Mouse (Mus musculus) embryonic facial prominence, embryonic 10.5 days (tissue): ENCODE results near the gene Pgm2l1. TPM values are rescaled to one million over a fixed set of nuclear protein-coding genes. Genes with fewer than 3 reads are reported as not detected.

Experiments
- DNase-seq: peaks from one replicate; pipeline ENCODE4 v3.0.0-alpha.2; 2017; ENCODE audit warnings: low spot score
- H3K27ac ChIP-seq: fragments of 300-500 bp; sonication (generic); replicated peaks from 2 replicates; pipeline ENCODE4 v1.5.1; 2016; ENCODE audit warnings: mild to moderate bottlenecking
- H3K27me3 ChIP-seq: fragments of 300-500 bp; sonication (generic); replicated peaks from 2 replicates; pipeline ENCODE4 v1.6.1; 2016; ENCODE audit warnings: low read depth, mild to moderate bottlenecking; ENCODE audit not compliant: poor library complexity, severe bottlenecking
- H3K36me3 ChIP-seq: fragments of 300-500 bp; sonication (generic); replicated peaks from 2 replicates; pipeline ENCODE4 v1.6.1; 2016; ENCODE audit warnings: mild to moderate bottlenecking, moderate library complexity
- H3K4me1 ChIP-seq: fragments of 300-500 bp; sonication (generic); 2 replicates; pipeline ENCODE4 v1.6.1; 2016
- H3K4me3 ChIP-seq: fragments of 300-500 bp; sonication (generic); 2 replicates; pipeline ENCODE4 v1.5.1; 2016; ENCODE audit warnings: mild to moderate bottlenecking, moderate library complexity
- H3K9me3 ChIP-seq: fragments of 300-500 bp; sonication (generic); 2 replicates; pipeline ENCODE4 v1.6.1; 2016; ENCODE audit warnings: mild to moderate bottlenecking
- WGBS: fragments of 180-500 bp; shearing (Covaris S2); methylation state at CpG from one replicate; pipeline ENCODE4 v1.1.7; 2016; 5-methylcytosine and 5-hydroxymethylcytosine counted together
- polyA plus RNA-seq: library from polyadenylated mRNA; unstranded; fragments of >200 nt; fragmentation: Nextera tagmentation; extraction: Ambion mirVana; gene quantifications from 2 replicates; pipeline ENCODE4 v1.2.1, GENCODE M21; 2016

Gene Pgm2l1
- polyA plus RNA-seq, 1 experiment from 2014 or later: 4.4 TPM

- WGBS: 90% methylated on average over 9 of the region's 9 CpGs
- DNase-seq: no peak
Observed at GRCm38 (mm10) chr7:100305894-100306293, 78.7 kb downstream of the Pgm2l1 start.

DNA sequence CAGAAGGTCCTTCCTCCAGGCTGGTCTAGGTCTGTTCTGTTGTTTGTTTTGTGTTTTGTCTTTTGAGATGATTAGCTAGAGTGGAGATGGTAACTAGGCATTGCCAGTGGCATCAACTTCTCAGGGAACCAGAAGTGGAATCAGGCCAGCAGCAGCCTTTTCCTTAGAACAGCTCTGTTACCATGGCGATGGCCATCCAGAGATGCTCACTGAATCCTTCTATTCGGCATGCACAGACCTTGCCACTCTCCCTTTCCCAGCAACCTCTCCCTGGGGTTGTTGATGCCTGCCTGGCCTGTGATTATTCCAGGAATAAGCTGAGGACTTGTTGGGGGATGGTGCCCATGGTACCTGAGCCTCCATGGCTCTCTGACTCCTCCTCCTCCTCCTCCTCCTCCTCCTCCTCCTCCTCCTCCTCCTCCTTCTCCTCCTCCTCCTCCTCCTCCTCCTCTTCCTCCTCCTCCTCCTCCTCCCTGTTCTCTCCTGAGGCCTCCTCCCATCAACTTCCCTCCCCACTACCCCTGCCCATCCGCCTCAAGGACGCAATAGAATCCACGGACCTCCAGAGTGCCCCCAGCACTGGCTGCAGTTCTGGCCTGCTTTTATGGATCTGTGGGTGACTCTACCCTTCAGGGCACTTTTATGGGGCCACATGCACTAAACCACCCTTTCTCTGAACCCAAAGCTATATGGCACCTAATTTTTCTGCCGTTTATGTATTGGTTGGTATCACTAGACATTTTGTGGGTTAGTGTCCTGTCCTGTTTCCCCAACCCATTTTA is 80.9 kb downstream of the Pgm2l1 start:
- H3K27ac ChIP-seq: peak overlapping the region; percentile 26; the same call in 1 of the 2 replicates

More at GRCm38 (mm10) chr7:100305894-100306293, 78.7 kb downstream of the Pgm2l1 start:
- Histone ChIP-seq H3K4me3 (no peak overlapping the region), H3K36me3 (no peaks in the 10 kb centered on the region), H3K27ac (no peak overlapping the region), H3K27me3 (no peaks in the 10 kb centered on the region), H3K4me1 (peaks cover 23% of the 10 kb centered on the region), H3K9me3 (no peaks in the 10 kb centered on the region)

GRCm38 (mm10) chr7:100309216-100309615 is 82.0 kb downstream of the Pgm2l1 start:
- DNase-seq: no peak
- 0 out of 2 replicates have a peak overlapping the region, but pooled peaks have one; percentile 26 for H3K27ac ChIP-seq
- H3K9me3 ChIP-seq: no peaks in the 10 kb centered on the region
- no peaks in the 10 kb centered on the region for H3K36me3 ChIP-seq
- peaks cover 23% of the 10 kb centered on the region for H3K4me1 ChIP-seq
- no peaks in the 10 kb centered on the region for H3K27me3 ChIP-seq
- no peak overlapping the region for H3K4me3 ChIP-seq
- WGBS: 86% methylated on average over 1 of the region's 1 CpGs

More for the DNA sequence above, 80.9 kb downstream of the Pgm2l1 start:
- peaks cover 23% of the 10 kb centered on the region for H3K4me1 ChIP-seq
- no peaks in the 10 kb centered on the region for H3K36me3 ChIP-seq
- 74% methylated on average over 6 of the region's 6 CpGs for whole genome bisulfite sequencing
- no peaks in the 10 kb centered on the region for H3K27me3 ChIP-seq
- no peak overlapping the region for H3K4me3 ChIP-seq
- no peaks in the 10 kb centered on the region for H3K9me3 ChIP-seq
- DNase-seq: no peak

GRCm38 (mm10) chr7:100309679-100310078 is 82.5 kb downstream of the Pgm2l1 start:
- Histone ChIP-seq H3K27ac (peak overlapping the region; percentile 26; the same call in 1 of the 2 replicates), H3K27me3 (no peaks in the 10 kb centered on the region)
- 65% methylated on average over 6 of the region's 6 CpGs for WGBS

DNA sequence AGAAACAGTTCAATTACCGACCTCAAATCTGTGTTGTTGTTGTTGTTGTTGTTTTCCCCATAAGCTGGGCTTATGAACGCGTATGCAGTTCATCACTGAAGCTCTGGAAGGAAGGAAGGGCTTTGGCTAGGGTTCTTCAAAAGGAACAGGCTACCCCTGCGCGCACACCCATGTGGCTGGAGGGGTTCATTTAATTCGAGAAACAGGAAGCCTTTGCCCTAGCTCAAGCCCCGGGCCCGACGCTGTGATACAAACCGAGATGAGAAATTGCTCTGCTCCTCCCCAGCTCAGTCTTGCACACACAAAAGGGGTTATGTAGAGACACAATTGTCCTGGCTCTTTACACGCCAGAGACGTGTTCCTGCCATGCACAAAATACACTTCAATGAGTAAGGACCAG is 83.1 kb downstream of the Pgm2l1 start:
- H3K4me3 ChIP-seq: no peak overlapping the region

More at GRCm38 (mm10) chr7:100309679-100310078, 82.5 kb downstream of the Pgm2l1 start:
- Histone ChIP-seq H3K36me3 (no peaks in the 10 kb centered on the region), H3K4me1 (peaks cover 23% of the 10 kb centered on the region), H3K4me3 (no peak overlapping the region), H3K9me3 (no peaks in the 10 kb centered on the region)
- no peak for DNase-seq

DNA sequence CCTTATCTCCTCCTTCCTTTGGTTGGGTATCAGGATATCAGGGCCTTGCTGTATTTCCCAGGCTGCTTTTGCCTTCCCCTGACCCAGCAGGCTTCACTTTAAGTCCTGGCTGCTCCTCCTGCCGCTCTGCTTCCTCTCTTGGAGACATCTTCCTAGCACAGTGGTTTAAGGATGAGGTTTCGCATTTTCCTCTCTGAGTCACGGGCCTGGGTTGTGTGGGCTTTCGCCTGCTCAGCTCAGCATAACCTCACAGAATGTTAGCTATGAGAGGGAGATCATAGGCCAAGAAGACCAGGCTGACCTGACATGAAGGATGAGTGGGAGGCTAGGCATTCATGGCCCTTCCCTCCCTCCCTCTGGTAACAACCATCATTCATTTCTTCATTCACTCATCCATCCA is 85.5 kb downstream of the Pgm2l1 start:
- Histone ChIP-seq H3K4me1 (peaks cover 20% of the 10 kb centered on the region), H3K9me3 (no peaks in the 10 kb centered on the region), H3K36me3 (no peaks in the 10 kb centered on the region), H3K27ac (no peak overlapping the region), H3K27me3 (no peaks in the 10 kb centered on the region), H3K4me3 (no peak overlapping the region)
- 85% methylated on average over 4 of the region's 4 CpGs for WGBS
- DNase-seq: no peak

More for the DNA sequence above, 83.1 kb downstream of the Pgm2l1 start:
- peaks cover 23% of the 10 kb centered on the region for H3K4me1 ChIP-seq
- 84% methylated on average over 12 of the region's 12 CpGs for WGBS
- H3K36me3 ChIP-seq: no peaks in the 10 kb centered on the region
- no peaks in the 10 kb centered on the region for H3K27me3 ChIP-seq
- no peak for DNase-seq
- no peaks in the 10 kb centered on the region for H3K9me3 ChIP-seq
- H3K27ac ChIP-seq: no peak overlapping the region

- Histone ChIP-seq H3K9me3 (no peaks in the 10 kb centered on the region), H3K4me1 (peaks cover 10% of the 10 kb centered on the region), H3K36me3 (no peaks in the 10 kb centered on the region; the same call in 1 of the 2 replicates), H3K27ac (no peak overlapping the region), H3K4me3 (no peak overlapping the region), H3K27me3 (no peaks in the 10 kb centered on the region)
- 93% methylated on average over 8 of the region's 8 CpGs for WGBS
- DNase-seq: no peak
Observed at GRCm38 (mm10) chr7:100316924-100317323, 89.7 kb downstream of the Pgm2l1 start.

DNA sequence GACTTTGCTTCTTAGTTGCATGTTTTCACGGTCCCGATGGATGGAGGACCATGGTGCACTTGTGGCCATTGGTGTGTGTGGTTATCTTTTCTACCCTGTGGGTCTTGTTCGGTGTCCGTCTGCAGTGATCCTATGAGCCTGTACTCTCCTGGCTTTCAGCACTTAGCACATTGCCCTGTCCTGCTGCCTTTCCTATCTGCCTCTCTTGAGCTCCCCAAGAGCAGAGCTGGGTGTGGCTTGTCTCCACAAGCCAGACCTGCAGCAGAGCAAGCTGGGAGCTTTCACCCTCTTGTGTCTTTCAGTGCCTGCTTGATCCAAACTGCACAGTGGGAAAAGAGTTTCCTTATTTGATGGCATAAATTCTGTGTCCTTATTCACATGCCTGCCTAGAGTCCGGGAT is 90.3 kb downstream of the Pgm2l1 start:
- DNase-seq: no peak
- no peak overlapping the region for H3K4me3 ChIP-seq
- no peaks in the 10 kb centered on the region for H3K27me3 ChIP-seq
- no peaks in the 10 kb centered on the region for H3K9me3 ChIP-seq
- 96% methylated on average over 5 of the region's 5 CpGs for WGBS
- H3K4me1 ChIP-seq: peaks cover 10% of the 10 kb centered on the region
- no peak overlapping the region for H3K27ac ChIP-seq
- no peaks in the 10 kb centered on the region; the same call in 1 of the 2 replicates for H3K36me3 ChIP-seq

- Histone ChIP-seq H3K9me3 (no peaks in the 10 kb centered on the region), H3K27me3 (no peaks in the 10 kb centered on the region), H3K4me1 (peaks cover 8% of the 10 kb centered on the region), H3K4me3 (no peak overlapping the region), H3K36me3 (peaks cover 42% of the 10 kb centered on the region), H3K27ac (no peak overlapping the region)
- 93% methylated on average over 3 of the region's 3 CpGs for WGBS
- DNase-seq: no peak
Observed at GRCm38 (mm10) chr7:100323721-100324120, 96.5 kb downstream of the Pgm2l1 start.

DNA sequence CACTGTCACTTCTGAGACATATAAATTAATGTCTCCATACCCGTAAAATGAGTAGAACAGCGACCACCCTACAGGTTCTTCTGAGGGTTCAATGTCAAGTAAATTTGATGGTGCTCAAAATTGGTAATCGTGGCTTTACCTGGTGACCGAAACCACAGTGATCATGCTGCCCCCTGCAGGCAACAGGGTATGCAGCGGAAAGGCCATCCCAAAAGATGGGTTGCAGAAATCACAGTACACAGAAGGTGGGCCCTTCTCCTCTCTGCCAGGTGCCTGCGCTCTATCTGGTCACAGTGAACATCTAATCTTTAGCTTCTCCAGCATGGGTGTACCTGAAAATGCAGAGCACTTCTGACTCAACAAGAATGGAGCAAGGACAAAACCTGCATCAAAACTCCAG is 98.3 kb downstream of the Pgm2l1 start:
- H3K27ac ChIP-seq: no peak overlapping the region
- 82% methylated on average over 6 of the region's 6 CpGs for WGBS
- H3K9me3 ChIP-seq: no peaks in the 10 kb centered on the region
- H3K4me1 ChIP-seq: no peaks in the 10 kb centered on the region
- H3K36me3 ChIP-seq: peaks cover 58% of the 10 kb centered on the region
- no peaks in the 10 kb centered on the region for H3K27me3 ChIP-seq
- no peak overlapping the region for H3K4me3 ChIP-seq
- DNase-seq: peak; percentile 39

DNA sequence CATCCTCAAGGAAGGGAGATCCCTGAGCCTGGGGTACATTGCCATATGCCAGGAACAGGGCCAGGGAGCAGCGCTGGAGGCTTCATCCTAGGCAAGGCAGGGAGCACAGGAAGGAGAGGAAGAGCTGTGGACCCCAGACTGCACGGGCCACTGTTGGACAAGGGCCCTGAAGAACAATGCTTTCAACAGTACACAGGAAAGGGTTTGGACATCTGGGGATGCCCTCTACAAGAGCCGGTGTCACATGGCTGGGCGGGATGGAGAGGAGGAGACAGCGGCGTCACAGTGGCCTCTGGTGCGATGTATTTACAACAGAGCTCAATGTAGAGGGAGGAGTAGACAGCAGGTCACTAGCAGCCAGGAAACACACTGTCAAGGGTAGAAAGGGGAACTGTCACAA is 100.3 kb downstream of the Pgm2l1 start:
- WGBS: 90% methylated on average over 7 of the region's 7 CpGs

More for the DNA sequence above, 100.3 kb downstream of the Pgm2l1 start:
- Histone ChIP-seq H3K9me3 (no peaks in the 10 kb centered on the region), H3K27ac (no peak overlapping the region), H3K4me1 (no peaks in the 10 kb centered on the region), H3K27me3 (no peaks in the 10 kb centered on the region), H3K36me3 (peaks cover 79% of the 10 kb centered on the region), H3K4me3 (no peak overlapping the region)
- DNase-seq: no peak
